Mouse (Mus musculus) limb, embryonic 13.5 days (tissue): ENCODE measurements around the gene Ehd1. TPM values are rescaled to one million over a fixed set of nuclear protein-coding genes. Genes with fewer than 3 reads are reported as not detected.

Source experiments
- ATAC-seq: fragments of 200-750 bp; cut with Nextera tagmentation; 2 replicates; pipeline ENCODE4 v1.8.0; 2017; ENCODE audit warnings: low read depth, moderate number of reproducible peaks, moderate TSS enrichment; ENCODE audit not compliant: low FRiP score
- H3K27ac ChIP-seq: fragments of 300-500 bp; sonication (generic); 2 replicates; pipeline ENCODE4 v1.5.1; 2015; ENCODE audit warnings: inconsistent platforms, mild to moderate bottlenecking, moderate library complexity
- H3K27me3 ChIP-seq: fragments of 300-500 bp; sonication (generic); 2 replicates; pipeline ENCODE4 v1.6.1; 2015; ENCODE audit warnings: mild to moderate bottlenecking, inconsistent platforms
- H3K36me3 ChIP-seq: fragments of 300-500 bp; sonication (generic); 2 replicates; pipeline ENCODE4 v1.6.1; 2015; ENCODE audit warnings: inconsistent platforms, mild to moderate bottlenecking, moderate library complexity
- H3K4me1 ChIP-seq: fragments of 300-500 bp; sonication (generic); 2 replicates; pipeline ENCODE4 v1.6.1; 2015; ENCODE audit warnings: inconsistent platforms
- H3K4me2 ChIP-seq: fragments of 300-500 bp; sonication (generic); replicated peaks from 2 replicates; pipeline ENCODE4 v1.6.1; 2015; ENCODE audit warnings: inconsistent platforms, mild to moderate bottlenecking, moderate library complexity
- H3K4me3 ChIP-seq: fragments of 300-500 bp; sonication (generic); 2 replicates; pipeline ENCODE4 v1.5.1; 2015; ENCODE audit warnings: moderate library complexity, mild to moderate bottlenecking, inconsistent platforms
- H3K9ac ChIP-seq: fragments of 300-500 bp; sonication (generic); 2 replicates; pipeline ENCODE4 v1.6.1; 2015; ENCODE audit warnings: mild to moderate bottlenecking, inconsistent platforms
- H3K9me3 ChIP-seq: fragments of 300-500 bp; sonication (generic); 2 replicates; pipeline ENCODE4 v1.6.1; 2016; ENCODE audit warnings: inconsistent platforms
- WGBS: fragments of 180-500 bp; shearing (Covaris S2); methylation state at CpG from one replicate; pipeline ENCODE4 v1.1.7; 2015; 5-methylcytosine and 5-hydroxymethylcytosine counted together
- polyA plus RNA-seq: library from polyadenylated mRNA; unstranded; fragments of >200 nt; fragmentation: Nextera tagmentation; extraction: Ambion mirVana; gene quantifications from 2 replicates; pipeline ENCODE4 v1.2.1, GENCODE M21; 2015

Gene Ehd1
- polyA plus RNA-seq, 1 experiment from 2014 or later: 82.9 TPM

GRCm38 (mm10) chr19:6262839-6263433 is 13.6 kb upstream of the Ehd1 start:
- H3K4me1 ChIP-seq: peaks cover 8% of the 10 kb centered on the region; the same call in 1 of the 2 replicates
- ATAC-seq: no peak
- 85% methylated on average over 8 of the region's 8 CpGs for WGBS
- H3K27me3 ChIP-seq: no peaks in the 10 kb centered on the region
- no peak overlapping the region for H3K4me3 ChIP-seq
- H3K9ac ChIP-seq: no peak overlapping the region
- no peak overlapping the region for H3K4me2 ChIP-seq
- H3K27ac ChIP-seq: no peak overlapping the region
- H3K36me3 ChIP-seq: peaks cover 45% of the 10 kb centered on the region
- peaks cover 4% of the 10 kb centered on the region; the same call in 1 of the 2 replicates for H3K9me3 ChIP-seq

GRCm38 (mm10) chr19:6264200-6264599 is 12.3 kb upstream of the Ehd1 start:
- Histone ChIP-seq H3K4me2 (no peak overlapping the region), H3K36me3 (peaks cover 33% of the 10 kb centered on the region), H3K4me3 (no peak overlapping the region), H3K27ac (no peak overlapping the region), H3K9me3 (peaks cover 4% of the 10 kb centered on the region; the same call in 1 of the 2 replicates), H3K27me3 (no peaks in the 10 kb centered on the region), H3K4me1 (peaks cover 11% of the 10 kb centered on the region), H3K9ac (no peak overlapping the region)
- no peak for ATAC-seq
- 54% methylated on average over 9 of the region's 9 CpGs for WGBS

- H3K4me1 ChIP-seq: peaks cover 11% of the 10 kb centered on the region
- no peak overlapping the region for H3K4me2 ChIP-seq
- no peak overlapping the region for H3K9ac ChIP-seq
- no peak overlapping the region for H3K4me3 ChIP-seq
- 80% methylated on average over 8 of the region's 8 CpGs for WGBS
- H3K27me3 ChIP-seq: no peaks in the 10 kb centered on the region
- peaks cover 28% of the 10 kb centered on the region for H3K36me3 ChIP-seq
- ATAC-seq: no peak
- peaks cover 4% of the 10 kb centered on the region; the same call in 1 of the 2 replicates for H3K9me3 ChIP-seq
- no peak overlapping the region for H3K27ac ChIP-seq
Measured at GRCm38 (mm10) chr19:6264945-6265344, 11.6 kb upstream of the Ehd1 start.

GRCm38 (mm10) chr19:6265727-6266182 is 10.8 kb upstream of the Ehd1 start:
- H3K9ac ChIP-seq: no peak overlapping the region
- no peak overlapping the region for H3K27ac ChIP-seq
- peaks cover 12% of the 10 kb centered on the region for H3K4me1 ChIP-seq
- no peak for ATAC-seq
- H3K4me3 ChIP-seq: no peak overlapping the region
- peaks cover 20% of the 10 kb centered on the region for H3K36me3 ChIP-seq
- 65% methylated on average over 6 of the region's 6 CpGs for WGBS
- H3K9me3 ChIP-seq: peaks cover 3% of the 10 kb centered on the region; the same call in 1 of the 2 replicates
- H3K4me2 ChIP-seq: no peak overlapping the region
- peaks cover 7% of the 10 kb centered on the region; the same call in 1 of the 2 replicates for H3K27me3 ChIP-seq

- no peak for ATAC-seq
- no peak overlapping the region for H3K4me2 ChIP-seq
- no peak overlapping the region for H3K4me3 ChIP-seq
- H3K9ac ChIP-seq: peak overlapping the region; percentile 0; the same call in 1 of the 2 replicates
- peaks cover 17% of the 10 kb centered on the region for H3K4me1 ChIP-seq
- WGBS: 37% methylated on average over 11 of the region's 11 CpGs
- peaks cover 8% of the 10 kb centered on the region; the same call in 1 of the 2 replicates for H3K27me3 ChIP-seq
- peaks cover 2% of the 10 kb centered on the region; the same call in 1 of the 2 replicates for H3K36me3 ChIP-seq
- H3K27ac ChIP-seq: no peak overlapping the region
- no peaks in the 10 kb centered on the region for H3K9me3 ChIP-seq
Measured at GRCm38 (mm10) chr19:6267306-6268169, 9.0 kb upstream of the Ehd1 start.

- no peaks in the 10 kb centered on the region for H3K9me3 ChIP-seq
- H3K4me2 ChIP-seq: 0 out of 2 replicates have a peak overlapping the region, but pooled peaks have one; percentile 9
- H3K9ac ChIP-seq: 0 out of 2 replicates have a peak overlapping the region, but pooled peaks have one; percentile 0
- H3K27me3 ChIP-seq: peaks cover 8% of the 10 kb centered on the region; the same call in 1 of the 2 replicates
- no peak overlapping the region for H3K27ac ChIP-seq
- peak; percentile 74 for ATAC-seq
- 16% methylated on average over 8 of the region's 8 CpGs for WGBS
- H3K4me3 ChIP-seq: no peak overlapping the region
- peaks cover 17% of the 10 kb centered on the region for H3K4me1 ChIP-seq
- no peaks in the 10 kb centered on the region for H3K36me3 ChIP-seq
Measured at GRCm38 (mm10) chr19:6268170-6268528, 8.4 kb upstream of the Ehd1 start.

- Histone ChIP-seq H3K27me3 (peaks cover 8% of the 10 kb centered on the region; the same call in 1 of the 2 replicates), H3K27ac (no peak overlapping the region), H3K4me1 (peaks cover 17% of the 10 kb centered on the region), H3K9ac (no peak overlapping the region), H3K4me2 (no peak overlapping the region), H3K9me3 (no peaks in the 10 kb centered on the region), H3K36me3 (no peaks in the 10 kb centered on the region), H3K4me3 (no peak overlapping the region)
- WGBS: 81% methylated on average over 7 of the region's 7 CpGs
- no peak for ATAC-seq
Measured at GRCm38 (mm10) chr19:6268670-6269132, 7.8 kb upstream of the Ehd1 start.

GRCm38 (mm10) chr19:6269798-6270475 is 6.6 kb upstream of the Ehd1 start:
- no peak for ATAC-seq
- Histone ChIP-seq H3K9me3 (no peaks in the 10 kb centered on the region), H3K27me3 (peaks cover 8% of the 10 kb centered on the region; the same call in 1 of the 2 replicates), H3K4me1 (peaks cover 17% of the 10 kb centered on the region), H3K4me3 (no peak overlapping the region), H3K4me2 (no peak overlapping the region), H3K9ac (no peak overlapping the region), H3K27ac (no peak overlapping the region), H3K36me3 (no peaks in the 10 kb centered on the region)
- WGBS: 84% methylated on average over 8 of the region's 8 CpGs

GRCm38 (mm10) chr19:6270661-6271060 is 5.9 kb upstream of the Ehd1 start:
- no peak overlapping the region for H3K4me3 ChIP-seq
- peaks cover 8% of the 10 kb centered on the region; the same call in 1 of the 2 replicates for H3K27me3 ChIP-seq
- H3K27ac ChIP-seq: no peak overlapping the region
- no peak for ATAC-seq
- WGBS: 59% methylated on average over 9 of the region's 9 CpGs
- no peak overlapping the region for H3K4me2 ChIP-seq
- H3K9me3 ChIP-seq: no peaks in the 10 kb centered on the region
- no peaks in the 10 kb centered on the region for H3K36me3 ChIP-seq
- peaks cover 21% of the 10 kb centered on the region for H3K4me1 ChIP-seq
- peak overlapping the region; percentile 54; the same call in 1 of the 2 replicates for H3K9ac ChIP-seq

GRCm38 (mm10) chr19:6271206-6271605 is 5.3 kb upstream of the Ehd1 start:
- Histone ChIP-seq H3K27me3 (peaks cover 8% of the 10 kb centered on the region; the same call in 1 of the 2 replicates), H3K9ac (peak overlapping the region; percentile 54; the same call in 1 of the 2 replicates), H3K36me3 (no peaks in the 10 kb centered on the region), H3K27ac (no peak overlapping the region), H3K4me1 (peaks cover 27% of the 10 kb centered on the region), H3K4me2 (no peak overlapping the region), H3K4me3 (no peak overlapping the region), H3K9me3 (no peaks in the 10 kb centered on the region)
- ATAC-seq: no peak
- WGBS: 33% methylated on average over 8 of the region's 8 CpGs

- no peak overlapping the region for H3K4me2 ChIP-seq
- no peak for ATAC-seq
- H3K27ac ChIP-seq: no peak overlapping the region
- H3K36me3 ChIP-seq: no peaks in the 10 kb centered on the region
- peaks cover 27% of the 10 kb centered on the region for H3K4me1 ChIP-seq
- no peaks in the 10 kb centered on the region for H3K9me3 ChIP-seq
- peaks cover 8% of the 10 kb centered on the region; the same call in 1 of the 2 replicates for H3K27me3 ChIP-seq
- 68% methylated on average over 7 of the region's 7 CpGs for WGBS
- H3K9ac ChIP-seq: no peak overlapping the region
- H3K4me3 ChIP-seq: no peak overlapping the region
Measured at GRCm38 (mm10) chr19:6272053-6272452, 4.5 kb upstream of the Ehd1 start.
